Mouse (Mus musculus): ENCODE results near the gene Rab13. TPM values are rescaled to one million over a fixed set of nuclear protein-coding genes. Genes with fewer than 3 reads are reported as not detected.
"Not testable (repeated sequence)": the region's sequence is repeated elsewhere in the genome, so short reads cannot be mapped to it uniquely, and the experiment has no call there.

Rab13 gene
- polyA plus RNA-seq, 1 experiment from 2014 or later: 28.4 TPM

GRCm38 (mm10) chr3:90253174-90253573 is 39.7 kb downstream of the Rab13 start:
- Histone ChIP-seq H3K36me3 (ENCODE audit: poor library complexity, severe bottlenecking) (peaks cover 28% of the 10 kb centered on the region), H3K4me1 (peaks cover 34% of the 10 kb centered on the region), H3K4me2 (peak overlapping the region; percentile 65)
- not testable (repeated sequence) for H3K9me3 ChIP-seq (replicated peaks); H3K9ac ChIP-seq; H3K4me3 ChIP-seq; H3K27ac ChIP-seq; H3K27me3 ChIP-seq
- ATAC-seq: 0 out of 2 replicates have a peak, but pooled peaks have one; percentile 1
- 100% methylated on average over 1 of the region's 1 CpGs for WGBS

DNA sequence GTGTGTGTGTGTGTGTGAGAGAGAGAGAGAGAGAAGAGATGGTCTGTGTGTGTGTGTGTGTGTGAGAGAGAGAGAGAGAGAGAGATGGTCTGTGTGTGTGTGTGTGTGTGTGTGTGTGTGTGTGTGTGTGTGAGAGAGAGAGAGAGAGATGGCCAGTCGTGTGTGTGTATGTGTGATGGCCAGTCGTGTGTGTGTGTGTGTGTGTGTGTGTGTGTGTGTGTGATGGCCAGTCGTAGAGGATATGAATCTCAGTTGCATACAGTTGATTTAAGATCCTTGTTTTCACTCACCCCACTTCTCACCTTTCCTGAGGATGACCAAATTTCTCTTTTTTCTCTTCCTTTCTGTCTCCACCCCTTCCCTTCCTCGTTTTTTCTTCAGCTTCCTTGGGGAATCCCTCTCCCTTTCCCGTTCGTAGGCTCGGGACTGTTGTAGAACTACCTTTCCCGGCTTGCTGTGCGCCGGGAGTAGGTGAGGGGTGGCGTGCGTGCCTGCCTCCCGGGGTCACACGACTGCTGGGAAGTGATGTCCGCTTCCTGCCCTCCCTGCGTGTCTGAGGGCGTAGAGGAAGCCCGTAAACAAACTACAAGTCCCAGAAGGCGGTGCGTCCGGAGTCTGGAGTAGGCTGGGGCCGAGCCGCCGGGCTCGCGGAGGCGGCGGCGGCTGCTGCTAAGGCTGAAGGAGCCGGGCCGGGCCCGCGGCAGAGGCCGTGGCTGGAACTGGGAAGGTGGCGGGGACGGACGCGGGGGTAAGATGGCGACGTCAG is 40.3 kb downstream of the Rab13 start, which contains the start of gene Crtc2:
Crtc2 (plus strand) TSS at position 511 of the 766 bp plus-strand sequence.
- Histone ChIP-seq H3K27me3 (no peaks in the 10 kb centered on the region), H3K4me1 (peaks cover 30% of the 10 kb centered on the region), H3K4me3 (peak within 1 kb of the TSS; percentile 89), H3K36me3 (ENCODE audit: poor library complexity, severe bottlenecking) (peaks cover 34% of the 10 kb centered on the region), H3K4me2 (peak within 1 kb of the TSS; percentile 65), H3K9me3 (replicated peaks) (no peaks in the 10 kb centered on the region), H3K9ac (peak within 1 kb of the TSS; percentile 92), H3K27ac (peak within 1 kb of the TSS; percentile 74)
- ATAC-seq: peak; percentile 97
- WGBS: 2% methylated on average over 40 of the region's 40 CpGs

DNA sequence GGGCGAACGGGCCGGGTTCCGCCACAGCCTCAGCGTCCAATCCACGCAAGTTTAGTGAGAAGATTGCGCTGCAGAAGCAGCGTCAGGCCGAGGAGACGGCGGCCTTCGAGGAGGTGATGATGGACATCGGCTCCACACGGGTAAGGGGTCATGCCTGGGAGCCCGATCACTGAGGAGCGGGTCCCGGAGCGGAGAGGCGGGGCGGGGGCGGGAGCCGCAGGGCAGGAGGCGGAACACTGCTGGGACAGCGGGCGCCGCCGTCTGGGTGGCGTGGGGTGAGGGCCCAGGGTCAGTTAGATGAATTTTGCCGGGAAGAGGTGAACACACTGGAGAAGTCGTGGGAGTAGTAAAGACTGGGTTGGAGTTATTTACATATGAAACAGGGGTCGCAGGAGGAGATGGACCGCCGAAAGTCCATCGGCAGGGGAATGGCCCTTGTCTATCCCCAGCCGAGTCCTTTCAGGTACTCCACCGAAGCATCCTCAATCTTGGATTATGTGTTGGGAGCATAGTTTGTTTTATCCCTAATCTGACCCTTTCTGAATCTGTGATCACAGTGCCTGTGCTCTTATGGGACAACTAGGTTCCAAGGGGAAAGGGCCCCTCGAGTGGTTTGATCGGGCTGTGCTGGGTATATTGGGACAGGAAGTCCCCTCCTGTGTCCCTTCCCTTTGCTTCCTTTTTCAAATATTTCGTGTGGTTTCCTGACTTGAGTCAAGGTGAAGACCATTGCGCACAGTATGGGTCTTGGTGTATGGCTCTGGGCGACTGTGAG is 41.1 kb downstream of the Rab13 start:
- peaks cover 42% of the 10 kb centered on the region for H3K36me3 ChIP-seq (ENCODE audit: poor library complexity, severe bottlenecking)
- H3K4me1 ChIP-seq: peaks cover 23% of the 10 kb centered on the region
- no peaks in the 10 kb centered on the region for H3K27me3 ChIP-seq
- no peak for ATAC-seq
- peak overlapping the region; percentile 89 for H3K4me3 ChIP-seq
- H3K9me3 ChIP-seq (replicated peaks): no peaks in the 10 kb centered on the region
- H3K4me2 ChIP-seq: peak overlapping the region; percentile 65
- peak overlapping the region; percentile 74 for H3K27ac ChIP-seq
- peak overlapping the region; percentile 92 for H3K9ac ChIP-seq
- under 1% methylated on average over 41 of the region's 41 CpGs for WGBS

- H3K36me3 ChIP-seq (ENCODE audit: poor library complexity, severe bottlenecking): peaks cover 48% of the 10 kb centered on the region
- no peak for ATAC-seq
- no peak overlapping the region for H3K27ac ChIP-seq
- H3K9me3 ChIP-seq (replicated peaks): no peaks in the 10 kb centered on the region
- peaks cover 23% of the 10 kb centered on the region for H3K4me1 ChIP-seq
- peak overlapping the region; percentile 89 for H3K4me3 ChIP-seq
- H3K4me2 ChIP-seq: peak overlapping the region; percentile 65
- WGBS: 25% methylated on average over 2 of the region's 2 CpGs
- H3K27me3 ChIP-seq: no peaks in the 10 kb centered on the region
- H3K9ac ChIP-seq: peak overlapping the region; percentile 92
Observed at GRCm38 (mm10) chr3:90255194-90255565, 41.7 kb downstream of the Rab13 start.

DNA sequence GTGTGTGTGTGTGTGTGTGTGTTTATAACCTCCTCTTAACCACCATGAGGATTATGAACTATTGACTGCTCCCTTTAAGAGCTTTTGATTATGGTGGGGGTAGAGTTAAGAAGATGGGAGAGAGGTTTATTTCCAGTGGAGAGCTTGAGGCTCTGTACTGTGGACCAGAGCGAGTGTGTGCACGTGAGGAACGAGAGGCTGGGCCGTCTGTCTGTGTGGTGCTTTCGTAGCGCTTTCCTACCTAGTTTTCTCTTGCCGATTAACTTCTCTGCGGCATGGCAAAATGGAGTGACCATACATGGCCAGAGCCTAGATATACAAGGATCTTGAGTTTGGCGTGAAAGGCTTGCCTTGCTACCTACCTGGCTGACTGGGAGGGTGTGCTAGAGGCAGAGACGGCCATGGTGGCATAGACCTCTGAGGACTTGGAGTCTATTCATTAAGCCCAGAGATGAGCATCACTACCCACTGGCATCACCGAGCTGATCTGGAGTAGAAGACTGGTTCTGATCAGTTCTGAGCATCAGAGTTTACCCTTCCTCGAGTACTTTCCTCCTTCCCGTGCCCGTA is 42.4 kb downstream of the Rab13 start:
- peaks cover 49% of the 10 kb centered on the region for H3K36me3 ChIP-seq (ENCODE audit: poor library complexity, severe bottlenecking)
- H3K4me2 ChIP-seq: peak overlapping the region; percentile 65
- 94% methylated on average over 14 of the region's 14 CpGs for WGBS

GRCm38 (mm10) chr3:90256731-90257530 is 43.4 kb downstream of the Rab13 start:
- H3K27me3 ChIP-seq: no peaks in the 10 kb centered on the region
- H3K4me1 ChIP-seq: peaks cover 17% of the 10 kb centered on the region
- no peak overlapping the region for H3K27ac ChIP-seq
- no peaks in the 10 kb centered on the region for H3K9me3 ChIP-seq (replicated peaks)
- WGBS: 91% methylated on average over 19 of the region's 19 CpGs
- H3K9ac ChIP-seq: 0 out of 2 replicates have a peak overlapping the region, but pooled peaks have one; percentile 8
- H3K4me3 ChIP-seq: no peak overlapping the region
- H3K4me2 ChIP-seq: no peak overlapping the region
- H3K36me3 ChIP-seq (ENCODE audit: poor library complexity, severe bottlenecking): peaks cover 50% of the 10 kb centered on the region
- no peak for ATAC-seq

More for the DNA sequence above, 42.4 kb downstream of the Rab13 start:
- Histone ChIP-seq H3K27ac (no peak overlapping the region), H3K4me3 (0 out of 2 replicates have a peak overlapping the region, but pooled peaks have one; percentile 89), H3K4me1 (peaks cover 19% of the 10 kb centered on the region), H3K27me3 (no peaks in the 10 kb centered on the region), H3K9me3 (replicated peaks) (no peaks in the 10 kb centered on the region), H3K9ac (0 out of 2 replicates have a peak overlapping the region, but pooled peaks have one; percentile 0)
- ATAC-seq: no peak

- no peak for ATAC-seq
- Histone ChIP-seq H3K4me3 (no peak overlapping the region), H3K27ac (no peak overlapping the region), H3K9me3 (replicated peaks) (no peaks in the 10 kb centered on the region), H3K4me1 (peaks cover 17% of the 10 kb centered on the region), H3K9ac (no peak overlapping the region), H3K4me2 (no peak overlapping the region), H3K27me3 (no peaks in the 10 kb centered on the region), H3K36me3 (ENCODE audit: poor library complexity, severe bottlenecking) (peaks cover 66% of the 10 kb centered on the region)
- WGBS: 88% methylated on average over 4 of the region's 4 CpGs
Observed at GRCm38 (mm10) chr3:90258521-90258920, 45.0 kb downstream of the Rab13 start.

GRCm38 (mm10) chr3:90263121-90263771 is 49.8 kb downstream of the Rab13 start:
- WGBS: 93% methylated on average over 5 of the region's 5 CpGs
- no peak overlapping the region for H3K4me2 ChIP-seq
- H3K4me3 ChIP-seq: no peak overlapping the region
- no peaks in the 10 kb centered on the region for H3K27me3 ChIP-seq
- H3K9me3 ChIP-seq (replicated peaks): no peaks in the 10 kb centered on the region
- peaks cover 15% of the 10 kb centered on the region for H3K4me1 ChIP-seq
- no peak for ATAC-seq
- no peak overlapping the region for H3K27ac ChIP-seq
- no peak overlapping the region for H3K9ac ChIP-seq
- H3K36me3 ChIP-seq (ENCODE audit: poor library complexity, severe bottlenecking): peaks cover 57% of the 10 kb centered on the region

- 37% methylated on average over 10 of the region's 10 CpGs for WGBS
- peak overlapping the region; percentile 91 for H3K27ac ChIP-seq
- peak overlapping the region; percentile 89; the same call in 1 of the 2 replicates for H3K9ac ChIP-seq
- peaks cover 50% of the 10 kb centered on the region for H3K36me3 ChIP-seq (ENCODE audit: poor library complexity, severe bottlenecking)
- H3K27me3 ChIP-seq: no peaks in the 10 kb centered on the region
- H3K4me3 ChIP-seq: peak overlapping the region; percentile 88
- peak overlapping the region; percentile 89 for H3K4me2 ChIP-seq
- no peaks in the 10 kb centered on the region for H3K9me3 ChIP-seq (replicated peaks)
- peaks cover 15% of the 10 kb centered on the region for H3K4me1 ChIP-seq
- no peak for ATAC-seq
Observed at GRCm38 (mm10) chr3:90264687-90265033, 51.2 kb downstream of the Rab13 start.

DNA sequence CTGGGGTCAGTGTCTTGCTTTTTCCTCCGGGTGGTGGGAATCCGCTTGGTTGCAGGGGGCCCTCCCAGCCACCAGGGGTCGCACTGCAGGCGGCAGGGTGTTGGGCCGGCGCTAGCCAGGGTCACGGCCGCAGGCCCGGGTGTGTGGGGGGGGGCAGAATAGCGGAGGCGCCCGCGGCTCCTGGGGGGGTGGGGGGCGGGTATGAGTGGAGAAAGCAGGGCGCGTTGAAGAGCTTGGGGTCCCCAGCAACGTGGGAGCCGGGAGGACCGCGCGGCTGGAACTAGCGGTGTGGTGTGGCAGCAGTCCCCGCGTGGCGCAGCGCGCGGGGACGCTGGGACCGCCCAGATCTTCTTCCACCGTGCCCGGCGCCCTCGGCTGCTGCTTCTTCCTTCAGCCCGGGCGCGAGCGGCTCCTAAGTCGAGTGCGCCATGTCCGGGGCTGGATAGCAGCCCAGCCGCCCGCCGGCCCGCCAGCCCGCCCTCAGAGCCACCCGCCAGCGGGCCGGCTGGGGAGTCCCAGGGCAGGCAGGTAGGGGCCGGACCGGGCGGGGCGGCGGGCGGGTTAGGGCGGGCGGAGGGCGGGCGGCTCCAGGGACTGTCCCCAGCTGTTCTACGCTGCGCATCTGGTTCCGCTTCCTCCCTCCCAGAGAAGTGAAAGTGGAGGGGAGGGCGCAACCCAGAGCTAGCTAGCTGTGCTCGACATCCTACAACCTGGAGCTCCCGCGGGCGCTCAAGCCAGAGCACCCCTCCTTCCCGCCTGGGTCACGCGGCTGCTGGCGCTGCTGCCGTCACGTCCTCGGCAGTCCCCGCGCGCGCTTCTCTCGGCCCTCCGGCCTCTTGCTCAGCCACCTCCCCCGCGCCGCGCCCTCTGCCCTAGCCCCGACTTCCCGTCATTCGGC is 51.8 kb downstream of the Rab13 start, which contains the start of gene Dennd4b:
Dennd4b (plus strand) TSS at position 152 of the 898 bp plus-strand sequence.
- peak within 1 kb of the TSS; percentile 89 for H3K9ac ChIP-seq
- peak; percentile 83 for ATAC-seq
- under 1% methylated on average over 64 of the region's 87 CpGs for WGBS
- peak within 1 kb of the TSS; percentile 89 for H3K4me2 ChIP-seq
- peak within 1 kb of the TSS; percentile 91 for H3K27ac ChIP-seq
- H3K4me3 ChIP-seq: peak within 1 kb of the TSS; percentile 88
- H3K4me1 ChIP-seq: peaks cover 15% of the 10 kb centered on the region
- no peaks in the 10 kb centered on the region for H3K9me3 ChIP-seq (replicated peaks)
- H3K36me3 ChIP-seq (ENCODE audit: poor library complexity, severe bottlenecking): peaks cover 43% of the 10 kb centered on the region
- no peaks in the 10 kb centered on the region for H3K27me3 ChIP-seq
